Mouse (Mus musculus) B cell, adult 2 months (primary cell): ENCODE results near the gene Itgb7.

ENCODE experiments used
- DNase-seq, 2 experiments: peaks; one replicate each; pipeline ENCODE4 v3.0.0; 2022

Gene Itgb7

DNA sequence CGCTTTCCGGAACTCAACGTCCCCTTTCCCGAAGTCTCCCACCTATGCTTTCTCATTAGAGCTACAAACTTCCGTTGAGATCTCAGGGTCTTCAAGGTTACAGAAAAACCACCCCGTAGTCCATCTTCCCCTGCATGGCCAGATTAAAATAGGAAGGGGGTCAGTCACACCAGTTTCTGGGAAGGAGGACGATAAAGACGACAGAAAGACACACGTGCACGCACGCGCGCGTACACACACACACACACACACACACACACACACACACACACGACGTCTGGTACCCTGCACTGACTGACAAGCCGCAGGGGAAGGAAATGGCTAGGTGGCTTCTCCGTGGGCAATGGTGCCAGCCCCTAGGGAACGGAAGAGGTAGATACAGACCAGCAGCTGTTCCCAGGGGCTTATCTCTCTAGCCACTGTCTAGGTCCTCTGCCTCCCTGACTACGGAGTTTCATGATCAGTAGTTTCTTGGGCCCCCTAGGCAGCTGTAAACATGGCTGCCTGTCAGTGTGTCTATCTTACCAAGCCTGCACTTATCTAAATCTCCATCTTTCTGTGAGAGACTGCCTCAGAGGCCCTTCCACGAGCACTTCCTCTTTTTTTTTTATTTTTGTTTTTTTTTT lies 6.6 kb downstream of the Itgb7 start:
- DNase-seq, result peak; percentile 81 to 82

DNA sequence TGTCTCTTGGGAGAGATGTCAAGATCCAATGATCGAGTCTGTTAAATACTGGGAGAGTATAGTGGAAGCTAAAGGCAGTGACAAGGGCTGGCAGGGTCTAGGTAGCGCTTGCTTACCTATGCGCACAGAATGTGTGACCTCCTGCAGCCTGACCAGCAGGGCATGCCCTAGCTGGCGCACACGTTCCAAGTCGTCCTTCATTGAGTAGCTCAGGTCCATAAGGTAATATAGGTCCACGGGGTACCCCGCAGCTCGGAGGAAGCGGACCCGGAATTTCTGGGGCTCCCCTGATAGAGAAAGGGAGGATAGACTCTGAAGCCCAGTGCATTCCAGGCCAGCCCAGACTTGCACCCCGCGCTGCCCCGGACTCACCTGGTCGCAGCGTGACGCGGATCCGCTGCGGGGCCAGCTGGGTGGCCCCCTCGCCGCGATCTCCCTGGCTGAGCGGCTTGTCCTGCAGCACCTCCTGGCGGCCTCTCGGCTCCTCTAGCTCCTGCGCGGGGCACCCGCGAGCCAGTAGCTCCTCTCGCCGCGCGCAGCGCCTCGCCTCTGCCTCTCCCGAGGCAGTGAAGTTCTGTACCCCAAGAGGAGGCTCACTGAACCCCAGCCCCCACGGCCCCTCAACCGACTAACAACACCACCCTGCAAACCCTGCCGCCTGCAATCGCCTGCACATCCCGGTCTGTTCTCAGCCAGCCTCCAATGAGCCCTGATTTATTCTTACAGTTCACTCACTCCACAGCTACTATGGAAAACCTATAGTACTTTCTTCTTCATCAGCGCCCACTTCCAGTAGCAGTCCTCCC lies 7.4 kb downstream of the Itgb7 start:
- peak; percentile 86 to 89 for DNase-seq

DNA sequence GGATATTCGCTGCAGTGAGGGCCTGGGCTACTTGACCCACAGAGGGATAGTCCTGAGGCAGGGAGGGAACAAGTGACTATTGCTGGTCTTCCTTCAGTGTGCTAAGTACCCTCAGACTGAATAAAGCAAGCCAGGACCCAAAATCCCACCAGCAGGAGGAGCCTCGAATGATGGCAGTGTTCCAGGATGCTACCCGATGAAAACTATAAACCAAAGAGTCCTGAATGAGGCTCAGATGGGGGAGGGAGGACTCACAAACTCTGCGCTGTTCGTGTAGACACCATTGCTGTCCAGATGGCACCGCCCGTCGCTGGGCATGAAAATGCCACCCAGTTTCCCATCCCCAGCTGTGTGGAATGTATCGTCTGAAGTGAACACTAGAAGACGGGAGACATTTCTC lies 9.4 kb downstream of the Itgb7 start:
- DNase-seq, result no peak

DNA sequence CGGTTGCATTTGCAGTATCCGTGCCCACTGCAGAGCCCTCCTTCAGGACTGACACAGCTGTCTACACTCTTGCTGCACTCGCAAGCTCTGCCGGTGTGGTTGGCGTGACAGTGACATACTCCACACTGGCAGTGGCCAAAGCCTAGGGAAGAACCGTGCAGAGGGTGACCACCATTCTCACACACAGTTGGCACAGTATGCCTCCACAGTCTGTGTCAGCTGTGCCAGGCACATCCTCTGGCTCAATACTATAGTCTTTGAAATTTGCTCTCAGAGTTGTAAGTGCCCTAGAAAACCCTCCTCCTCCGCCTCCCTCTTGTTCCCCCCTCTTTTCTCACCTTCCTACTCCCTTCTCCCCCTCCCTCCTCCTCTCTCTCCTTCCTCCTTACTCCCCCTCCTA lies 14.4 kb downstream of the Itgb7 start:
- no peak for DNase-seq

DNA sequence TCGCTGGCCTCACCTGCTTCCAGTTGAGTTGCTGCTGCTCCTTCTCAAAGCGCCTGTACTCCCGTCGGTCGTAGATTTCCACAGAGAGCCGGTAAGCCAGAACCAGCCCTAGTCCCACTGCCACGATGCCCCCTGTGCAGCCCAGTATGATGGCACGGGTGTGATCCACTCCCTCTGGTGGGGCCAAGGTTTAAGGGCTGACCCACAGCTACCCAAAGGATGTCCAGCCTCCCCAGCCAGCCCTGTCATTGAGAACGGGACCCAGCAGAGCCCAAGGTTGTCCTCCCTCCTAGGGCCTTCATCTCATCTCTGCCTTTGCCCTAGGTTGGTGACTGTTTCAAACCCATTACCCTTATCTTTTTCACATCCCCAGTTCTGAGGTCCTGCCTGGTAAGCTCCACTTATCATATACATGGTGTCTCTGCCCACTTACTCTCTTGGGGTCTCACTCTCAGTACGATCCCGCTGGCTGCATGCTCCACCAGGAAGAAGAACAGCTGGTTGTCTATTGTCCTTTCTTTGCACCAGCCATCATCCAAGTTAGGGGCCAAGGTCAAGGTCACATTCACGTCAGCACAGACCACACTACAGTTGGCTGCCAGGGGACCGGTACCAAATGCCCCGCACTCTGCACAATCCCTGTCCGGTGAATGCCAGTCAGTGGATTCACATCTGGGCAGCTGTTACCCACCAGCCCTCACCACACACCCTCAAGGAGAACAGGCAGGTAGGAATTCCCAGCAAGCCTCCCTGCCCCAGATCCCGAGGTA lies 15.1 kb downstream of the Itgb7 start:
- no peak for DNase-seq

DNA sequence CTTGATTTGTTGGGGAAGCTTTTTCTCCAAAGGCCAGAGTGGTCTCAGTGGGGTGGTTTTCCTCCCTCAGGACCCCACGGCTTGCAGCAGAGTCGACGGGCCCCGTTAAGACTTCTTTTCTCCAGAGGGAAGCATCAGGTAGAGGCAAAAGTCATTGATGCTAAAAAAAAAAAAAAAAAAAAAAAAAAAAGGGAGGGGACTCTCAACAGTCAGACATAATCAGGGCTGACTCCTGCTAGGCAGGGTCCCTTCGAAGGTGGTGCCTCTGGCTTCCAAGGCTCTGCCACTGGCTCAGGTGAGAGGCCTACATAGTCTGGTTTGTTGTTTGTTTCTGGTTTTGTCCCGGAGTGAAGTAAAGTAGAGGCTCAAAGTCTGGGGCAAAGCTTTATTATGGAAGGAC lies 16.1 kb downstream of the Itgb7 start:
- DNase-seq, result no peak

DNA sequence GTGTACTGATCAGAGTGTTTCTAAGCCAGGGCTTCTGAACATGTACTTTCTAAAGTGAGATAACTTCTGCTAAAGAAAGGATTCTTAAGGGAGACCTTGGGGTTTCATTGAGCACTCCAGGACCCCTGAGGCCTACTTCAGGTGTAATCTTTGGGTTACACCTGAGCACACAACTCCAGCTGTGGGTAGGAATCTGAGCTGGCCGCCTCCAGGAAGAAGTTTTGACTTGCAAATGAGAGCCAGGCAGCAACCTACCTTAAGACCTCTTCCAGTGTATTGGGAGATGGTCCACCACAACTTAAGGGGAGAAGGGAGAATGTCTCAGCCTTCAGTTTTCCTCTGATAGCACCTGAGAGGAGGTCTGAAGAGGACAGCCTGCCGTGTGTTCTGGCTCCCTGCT lies 17.6 kb downstream of the Itgb7 start:
- no peak for DNase-seq

DNA sequence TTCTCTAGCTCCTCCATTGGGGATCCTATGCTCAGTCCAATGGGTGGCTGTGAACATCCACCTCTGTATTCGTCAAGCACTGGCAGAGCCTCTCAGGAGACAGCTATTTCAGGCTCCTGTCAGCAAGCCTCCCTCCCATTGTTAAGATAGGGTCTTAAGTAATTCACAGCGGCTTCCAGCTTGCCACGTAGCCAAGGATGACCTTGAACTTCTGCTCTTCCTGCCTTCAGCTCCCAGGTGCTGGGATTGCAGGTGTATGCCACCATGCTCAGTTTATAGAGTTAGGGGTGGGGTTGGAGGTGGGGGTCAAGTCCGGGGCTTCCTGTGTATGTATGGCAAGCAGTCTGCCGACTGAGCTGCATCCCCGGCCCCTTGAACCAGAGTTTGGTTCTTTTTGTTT lies 19.8 kb downstream of the Itgb7 start:
- DNase-seq, result no peak

DNA sequence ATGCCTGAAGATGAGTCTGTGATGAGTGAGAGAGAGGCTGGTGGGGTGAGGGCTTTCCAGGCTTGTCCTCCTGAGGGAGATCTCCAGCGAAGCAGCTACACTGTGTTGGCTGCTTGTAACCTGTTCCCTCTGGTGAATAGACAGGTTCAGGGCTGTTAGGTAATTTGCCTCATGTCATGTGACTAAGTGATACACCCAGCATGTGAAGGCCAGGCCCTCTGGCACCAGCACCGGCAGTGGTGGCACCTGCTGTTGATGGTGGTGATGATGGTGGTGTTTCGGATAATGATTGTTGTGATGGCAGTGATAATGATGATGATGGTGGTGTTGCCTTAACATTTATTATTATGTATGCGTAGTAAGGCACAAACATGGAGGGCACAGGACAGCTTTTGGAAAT lies 20.9 kb downstream of the Itgb7 start:
- DNase-seq, result no peak

DNA sequence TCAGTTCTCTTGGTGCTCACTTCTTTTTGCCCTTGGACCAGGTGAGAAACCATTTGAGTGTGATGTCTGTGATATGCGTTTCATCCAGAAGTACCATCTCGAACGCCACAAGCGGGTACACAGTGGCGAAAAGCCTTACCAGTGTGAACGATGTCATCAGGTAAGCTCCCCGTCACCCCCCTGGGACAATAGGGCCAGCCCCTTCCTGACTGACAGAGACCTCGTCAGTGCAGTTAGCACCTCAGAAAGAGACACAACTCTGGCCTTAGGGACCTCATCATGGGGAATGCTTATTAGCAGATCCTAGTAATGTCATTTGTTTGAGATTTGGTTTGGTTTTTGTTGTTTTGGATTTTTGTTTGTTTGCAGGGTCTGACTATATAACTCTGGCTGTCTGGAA lies 22.6 kb downstream of the Itgb7 start:
- DNase-seq, result peak in 1 of 2 experiments; percentile 42

DNA sequence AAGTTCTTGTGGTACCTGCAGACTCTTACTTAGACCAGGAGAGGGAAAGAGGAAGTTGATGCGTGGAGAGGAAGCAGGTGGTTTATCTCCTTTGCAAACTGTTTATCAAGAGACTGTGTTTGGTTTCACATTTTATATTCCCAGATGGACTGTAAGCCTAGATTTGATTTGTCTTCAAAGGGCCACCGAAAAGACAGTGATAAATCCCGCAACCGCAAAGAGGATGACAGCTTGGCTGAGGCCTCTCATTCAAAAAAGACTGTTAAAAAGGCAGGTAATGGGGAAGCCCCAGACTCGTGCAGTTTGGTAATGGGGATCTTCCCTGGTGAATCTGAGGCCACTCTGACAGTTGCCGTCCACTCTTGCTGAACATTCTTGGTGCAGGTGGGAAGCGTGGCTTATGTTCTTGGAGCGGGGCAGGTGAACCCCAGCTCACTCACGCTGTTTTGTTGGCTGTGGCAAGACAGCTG lies 23.6 kb downstream of the Itgb7 start:
- peak; percentile 68 to 70 for DNase-seq

DNA sequence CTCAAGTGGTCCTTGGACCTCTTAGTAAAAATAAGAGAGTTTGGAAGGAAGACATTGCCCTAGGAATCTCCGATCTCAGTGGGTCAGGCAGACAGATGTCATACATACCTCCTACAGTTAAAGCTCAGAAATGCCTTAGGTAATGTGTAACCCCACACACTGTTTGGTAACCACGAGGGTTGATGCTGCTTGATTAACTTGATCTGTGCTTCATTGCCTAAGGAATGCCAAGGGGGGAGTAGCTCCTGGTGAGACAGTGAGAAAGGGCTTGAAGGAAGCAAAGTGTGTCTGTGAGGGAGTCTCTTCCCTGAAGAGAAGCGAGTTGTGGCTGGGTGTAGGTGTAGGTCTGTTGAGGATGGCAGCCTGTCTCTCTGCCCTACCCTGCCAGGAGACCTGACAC lies 24.4 kb downstream of the Itgb7 start:
- DNase-seq, result no peak

DNA sequence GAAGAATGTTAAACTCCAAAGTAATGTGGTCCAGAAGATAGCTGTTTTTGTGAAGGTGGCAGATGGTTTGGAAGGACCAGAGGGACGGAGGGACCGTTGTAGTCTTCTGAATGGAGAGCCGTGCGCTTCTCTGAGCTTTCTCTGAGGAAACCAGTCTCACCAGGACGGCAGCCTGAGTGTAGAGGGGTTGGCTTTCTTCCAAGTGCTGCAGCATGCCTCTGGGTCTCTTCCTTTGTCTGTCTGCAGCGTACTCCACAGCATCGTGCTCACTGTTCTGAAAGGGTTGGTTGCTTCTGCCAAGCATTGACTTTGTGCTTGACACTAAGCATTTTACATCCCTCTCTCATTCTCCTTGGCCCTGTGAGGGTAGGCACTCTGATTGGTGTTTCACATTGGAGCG lies 26.0 kb downstream of the Itgb7 start:
- no peak for DNase-seq

DNA sequence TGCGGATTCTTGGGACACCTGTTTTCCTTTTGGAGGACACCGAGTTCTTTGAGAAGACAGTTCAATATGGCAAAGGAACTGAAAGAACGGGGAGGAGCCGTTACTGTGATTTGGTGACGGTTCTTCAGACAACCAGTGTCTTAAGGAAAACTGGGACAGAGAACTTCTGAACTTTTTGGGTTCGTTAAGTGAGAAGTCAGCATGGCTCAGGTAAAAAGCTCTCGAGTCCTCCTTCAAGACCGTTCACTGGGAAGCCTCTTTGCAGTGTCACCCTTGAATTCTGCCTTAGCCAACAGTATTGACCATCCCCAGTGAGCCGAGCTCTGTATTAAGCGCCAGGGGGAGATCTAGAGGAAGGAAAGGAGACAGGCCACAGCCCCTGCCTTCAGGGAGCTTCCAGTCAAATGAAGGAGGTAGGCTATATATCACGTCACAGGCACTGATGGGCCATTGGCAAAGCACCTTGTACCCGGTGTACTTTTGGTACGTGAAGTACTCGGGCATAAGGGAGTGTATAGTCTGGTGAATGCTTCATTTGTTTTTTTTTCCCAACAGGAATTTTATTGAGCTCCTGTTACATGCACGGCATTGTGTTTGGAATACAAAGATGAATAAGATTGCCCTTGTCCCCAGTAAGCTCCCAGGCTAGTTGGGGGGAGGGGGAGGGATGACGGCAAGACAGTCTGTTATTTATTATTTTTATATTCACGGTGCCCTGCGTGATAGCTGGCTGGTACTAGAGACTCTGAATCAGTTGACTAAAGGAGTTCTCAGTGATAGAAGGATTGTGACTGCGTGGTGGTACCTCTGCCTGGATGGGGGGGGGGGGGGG lies 26.9 kb downstream of the Itgb7 start, which contains the start of gene Csad:
TSS of gene Csad (minus strand) at position 51 of the 832 bp plus-strand sequence.
- DNase-seq, result no peak

DNA sequence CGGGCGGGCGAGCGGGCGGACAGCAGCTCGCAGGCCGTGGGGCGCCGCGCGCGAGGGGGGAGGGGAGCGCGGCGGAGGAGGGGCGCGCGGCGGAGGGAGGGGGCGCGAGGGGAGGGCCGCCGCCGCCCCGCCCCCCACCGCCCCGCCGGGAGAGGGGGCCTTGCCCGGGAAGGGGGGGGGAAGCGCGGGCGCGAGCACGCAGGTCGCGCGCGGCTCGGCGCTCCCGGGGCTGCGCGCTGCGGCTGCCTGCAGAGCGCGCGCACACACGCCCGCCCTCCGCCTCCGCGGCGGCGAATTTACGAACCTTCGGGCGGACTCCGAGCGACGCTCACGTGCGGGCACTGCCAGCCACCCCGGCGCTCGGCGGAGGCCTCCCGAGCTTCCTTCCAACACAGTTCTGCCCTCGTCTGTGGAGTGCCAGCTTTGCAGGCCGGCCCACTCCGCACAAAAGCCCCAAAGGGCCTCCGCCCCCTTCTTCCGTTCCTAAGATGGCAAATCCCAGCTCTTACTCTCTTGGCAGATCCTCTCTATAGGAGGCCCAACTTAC lies 27.8 kb downstream of the Itgb7 start:
- DNase-seq, result peak; percentile 62 to 65

DNA sequence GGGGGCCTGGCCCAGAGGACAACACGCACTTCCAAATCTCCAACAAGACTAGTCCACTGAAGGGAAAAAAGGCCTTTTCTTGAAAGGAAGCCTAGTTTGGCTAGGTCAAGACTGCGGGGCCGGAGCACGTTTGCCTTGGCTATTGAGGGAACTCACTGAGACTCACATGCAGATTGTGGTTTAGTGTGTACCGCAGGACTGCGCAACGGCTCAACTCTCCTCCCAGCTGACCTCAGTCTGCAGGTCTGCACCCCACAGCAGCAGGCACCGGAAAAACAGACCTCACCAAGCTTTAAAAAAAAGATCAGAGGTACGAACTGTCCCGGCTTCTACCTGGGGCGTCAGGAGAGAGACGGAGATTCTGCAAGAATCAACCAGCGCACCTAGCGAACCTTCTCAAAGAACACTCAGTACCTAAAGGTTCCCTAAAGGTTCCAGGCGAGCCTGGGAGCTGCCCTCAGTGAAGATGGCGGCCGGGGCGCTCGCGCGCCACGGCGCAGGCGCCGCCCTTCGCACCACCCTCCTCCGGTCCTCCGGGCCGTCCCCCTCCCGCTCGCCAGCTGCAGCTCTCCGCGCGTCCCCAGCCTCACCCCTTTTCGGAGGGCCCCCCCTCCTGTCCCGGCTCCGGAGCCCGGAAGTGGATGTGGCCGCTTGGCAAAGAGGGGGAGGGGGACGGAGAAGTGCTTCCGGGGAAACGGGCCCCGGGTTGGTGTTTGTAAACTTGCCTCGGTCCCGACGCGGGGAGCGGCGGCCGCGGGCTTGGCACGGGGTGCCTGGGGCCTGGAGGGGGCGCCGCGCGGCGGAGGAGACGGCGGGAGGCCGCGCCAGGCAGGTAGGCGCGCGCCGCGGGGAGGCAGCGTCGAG lies 28.5 kb downstream of the Itgb7 start, which contains the start of gene Zfp740:
TSS of gene Zfp740 (plus strand) at position 279 of the 864 bp plus-strand sequence.
- peak; percentile 87 for DNase-seq

DNA sequence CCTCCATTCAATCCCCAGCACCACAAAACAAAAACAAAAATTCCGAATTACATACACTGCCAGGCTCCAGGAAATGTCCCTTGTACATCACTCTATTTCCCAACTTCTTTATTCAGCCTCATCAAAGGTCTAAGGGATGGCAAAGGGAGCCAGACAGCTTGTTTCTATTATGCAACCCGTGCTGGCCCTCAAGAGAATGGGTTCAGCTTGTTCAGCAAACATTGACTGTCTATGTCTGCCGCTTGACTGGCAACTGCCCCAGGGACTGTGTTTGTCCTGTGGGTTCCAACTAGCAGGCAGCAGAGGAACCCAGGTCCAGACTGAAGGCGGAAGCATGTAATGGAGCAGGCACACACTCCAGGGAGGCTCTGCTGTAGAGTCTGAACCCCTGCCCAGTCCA lies 32.9 kb downstream of the Itgb7 start:
- DNase-seq, result no peak

DNA sequence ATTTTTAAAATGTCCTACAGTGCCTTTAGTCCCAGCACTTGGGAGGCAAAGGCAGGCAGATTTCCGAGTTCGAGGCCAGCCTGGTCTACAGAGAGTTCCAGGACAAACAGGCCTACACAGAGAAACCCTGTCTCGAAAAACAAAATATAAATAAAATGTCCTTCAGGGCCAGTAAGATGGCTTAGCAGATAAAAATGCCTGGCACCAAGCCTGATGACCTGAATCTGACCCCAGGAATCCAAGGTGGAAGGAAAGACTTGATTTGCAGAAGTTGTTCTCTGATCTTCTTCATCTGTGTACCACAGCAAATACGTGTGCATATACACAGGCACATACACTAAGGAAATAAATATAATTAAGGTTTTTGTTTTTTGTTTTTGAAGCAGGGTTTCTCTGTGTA lies 36.4 kb downstream of the Itgb7 start:
- no peak for DNase-seq

DNA sequence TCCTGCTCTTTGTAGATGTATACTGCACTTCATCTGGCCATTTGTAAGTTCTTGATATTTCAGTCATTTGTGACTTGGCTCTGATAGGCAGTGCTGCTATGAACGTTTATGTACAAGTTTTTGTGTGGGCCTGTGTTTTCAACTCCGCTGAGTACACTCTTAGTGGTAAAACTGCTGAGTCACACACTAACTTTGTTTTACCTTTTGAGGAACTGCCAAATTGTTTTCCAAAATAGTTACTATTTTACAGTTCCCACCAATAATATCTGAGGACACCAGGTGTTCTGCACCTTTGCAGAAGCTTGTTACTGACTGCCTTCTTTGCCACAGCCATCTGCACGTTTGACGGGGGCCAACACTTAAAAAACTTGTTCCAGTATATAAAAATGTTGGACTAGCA lies 37.3 kb downstream of the Itgb7 start:
- no peak for DNase-seq

DNA sequence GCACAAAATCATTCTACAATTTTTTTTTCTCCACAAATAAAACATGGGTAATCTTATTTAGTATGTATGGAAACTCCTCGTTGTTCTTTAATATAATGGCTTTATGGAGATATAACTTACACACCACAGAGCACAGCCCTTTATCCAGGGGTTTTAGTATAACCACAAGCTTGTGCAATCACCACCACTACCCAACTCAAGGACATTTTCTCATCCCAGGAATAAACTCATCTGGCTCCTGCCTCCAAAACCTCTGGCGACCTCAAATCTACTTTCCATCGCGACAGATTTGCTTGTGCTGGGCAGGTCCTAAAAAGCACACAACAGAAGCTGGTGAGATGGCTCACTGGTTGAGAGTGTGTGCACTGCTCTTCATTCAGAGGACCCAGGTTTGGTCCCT lies 38.1 kb downstream of the Itgb7 start:
- DNase-seq, result no peak

DNA sequence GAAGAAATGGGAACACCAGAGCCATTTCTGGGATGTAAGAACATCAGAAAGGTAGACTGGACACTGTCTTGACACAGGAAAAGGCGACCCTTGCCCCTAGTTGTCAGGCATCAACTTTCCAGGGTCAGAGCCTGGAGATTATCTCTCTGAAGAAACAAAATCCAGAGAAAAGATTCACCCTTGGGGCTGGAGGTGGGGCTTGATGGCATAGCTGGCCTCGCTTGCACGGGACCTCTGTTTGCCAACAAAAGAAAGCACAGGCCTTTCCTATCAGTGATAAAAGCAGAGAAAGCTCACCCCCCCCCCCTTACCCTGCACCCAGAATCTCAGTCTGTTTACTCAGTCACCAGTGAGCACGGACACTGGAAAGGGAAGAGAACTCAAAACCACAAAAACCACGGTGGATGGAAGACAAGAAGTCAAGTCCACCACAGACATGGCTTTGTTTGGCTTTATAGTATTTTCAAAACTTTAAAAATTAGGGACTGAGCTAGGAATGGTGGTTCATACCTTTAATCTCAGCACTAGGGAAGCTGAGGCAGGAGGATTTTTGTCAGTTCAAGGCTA lies 38.8 kb downstream of the Itgb7 start:
- no peak for DNase-seq
